Mouse (Mus musculus): ENCODE results near the gene BC029722. TPM values are rescaled to one million over a fixed set of nuclear protein-coding genes. Genes with fewer than 3 reads are reported as not detected.

Gene BC029722
- polyA plus RNA-seq (2017; shearing (Covaris generic)), result 58.9 TPM

GRCm38 (mm10) chr2:155819392-155819448 is at the start of gene BC029722:
Gene BC029722 (minus strand): TSS chr2:155819426.

GRCm38 (mm10) chr2:155834732-155835131 is 15.5 kb upstream of the BC029722 start, which contains the start of gene Fam83c:
Gene Fam83c (minus strand): TSS chr2:155834854.

GRCm38 (mm10) chr2:155826630-155827424 is 7.6 kb upstream of the BC029722 start, which contains the start of gene Eif6:
Gene Eif6 (minus strand): TSS chr2:155826925.

GRCm38 (mm10) chr2:155774927-155775684 is 44.1 kb downstream of the BC029722 start, which contains the start of gene Mmp24:
Gene Mmp24 (plus strand): TSS chr2:155775342.

Other genes with a start within 250 kb of the BC029722 start
- 18.3 TPM for gene Gss, start 226.6 kb downstream of the BC029722 start, polyA plus RNA-seq (2017; shearing (Covaris generic))
- gene Myh7b, start 208.2 kb downstream of the BC029722 start, polyA plus RNA-seq (2017; shearing (Covaris generic)), result 0.17 TPM
- gene Trpc4ap, start 127.0 kb downstream of the BC029722 start, polyA plus RNA-seq (2017; shearing (Covaris generic)), result 134 TPM
- gene Edem2, start 90.0 kb downstream of the BC029722 start, polyA plus RNA-seq (2017; shearing (Covaris generic)), result 82.2 TPM
- not detected for gene Gm17581, start 83.6 kb downstream of the BC029722 start, polyA plus RNA-seq (2017; shearing (Covaris generic))
- gene Procr, start 68.3 kb downstream of the BC029722 start, polyA plus RNA-seq (2017; shearing (Covaris generic)), result not detected
- gene Mmp24, start 44.1 kb downstream of the BC029722 start, polyA plus RNA-seq (2017; shearing (Covaris generic)), result 0.10 TPM
- 228 TPM for gene Eif6, start 7.5 kb upstream of the BC029722 start, polyA plus RNA-seq (2017; shearing (Covaris generic))
- not detected for gene Fam83c, start 15.4 kb upstream of the BC029722 start, polyA plus RNA-seq (2017; shearing (Covaris generic))
- 54.2 TPM for gene Uqcc1, start 110.9 kb upstream of the BC029722 start, polyA plus RNA-seq (2017; shearing (Covaris generic))
- gene Gm15557, start 121.3 kb upstream of the BC029722 start, polyA plus RNA-seq (2017; shearing (Covaris generic)), result not detected
- gene Gdf5, start 125.9 kb upstream of the BC029722 start, polyA plus RNA-seq (2017; shearing (Covaris generic)), result not detected
- 62.7 TPM for gene Cep250, start 137.0 kb upstream of the BC029722 start, polyA plus RNA-seq (2017; shearing (Covaris generic))
- 1.7 TPM for gene 6430550D23Rik, start 188.6 kb upstream of the BC029722 start, polyA plus RNA-seq (2017; shearing (Covaris generic))
- gene Ergic3, start 188.6 kb upstream of the BC029722 start, polyA plus RNA-seq (2017; shearing (Covaris generic)), result 185 TPM
- gene Fer1l4, start 233.5 kb upstream of the BC029722 start, polyA plus RNA-seq (2017; shearing (Covaris generic)), result not detected
- 0.52 TPM for gene Spag4, start 245.7 kb upstream of the BC029722 start, polyA plus RNA-seq (2017; shearing (Covaris generic))

All from inflammation-experienced regulatory T-cells, adult 16 weeks (primary cell).